Mouse (Mus musculus) forebrain, embryonic 10.5 days (tissue): ENCODE measurements around the gene Spata48. TPM values are rescaled to one million over a fixed set of nuclear protein-coding genes. Genes with fewer than 3 reads are reported as not detected.

Experiments used
- DNase-seq: peaks from one replicate; pipeline ENCODE4 v3.0.0-alpha.2; 2017; ENCODE audit warnings: low spot score; ENCODE audit errors: extremely low spot score
- H3K27ac ChIP-seq: fragments of 300-500 bp; sonication (generic); 2 replicates; pipeline ENCODE4 v1.5.1; 2016; ENCODE audit warnings: mild to moderate bottlenecking
- H3K27me3 ChIP-seq: fragments of 300-500 bp; sonication (generic); 2 replicates; pipeline ENCODE4 v1.6.1; 2016; ENCODE audit warnings: mild to moderate bottlenecking; ENCODE audit not compliant: poor library complexity, severe bottlenecking
- H3K36me3 ChIP-seq: fragments of 300-500 bp; sonication (generic); replicated peaks from 2 replicates; pipeline ENCODE4 v1.6.1; 2016; ENCODE audit warnings: mild to moderate bottlenecking, moderate library complexity
- H3K4me1 ChIP-seq: fragments of 300-500 bp; sonication (generic); 2 replicates; pipeline ENCODE4 v1.6.1; 2016
- H3K4me3 ChIP-seq: fragments of 300-500 bp; sonication (generic); 2 replicates; pipeline ENCODE4 v1.5.1; 2016; ENCODE audit warnings: mild to moderate bottlenecking, moderate library complexity
- H3K9me3 ChIP-seq: fragments of 300-500 bp; sonication (generic); 2 replicates; pipeline ENCODE4 v1.6.1; 2016; ENCODE audit warnings: mild to moderate bottlenecking, moderate library complexity
- WGBS: fragments of 180-500 bp; shearing (Covaris S2); methylation state at CpG from one replicate; pipeline ENCODE4 v1.1.7; 2016; 5-methylcytosine and 5-hydroxymethylcytosine counted together
- polyA plus RNA-seq: library from polyadenylated mRNA; unstranded; fragments of >200 nt; fragmentation: Nextera tagmentation; extraction: Ambion mirVana; gene quantifications from 2 replicates; pipeline ENCODE4 v1.2.1, GENCODE M21; 2016

The Spata48 gene
- polyA plus RNA-seq, 1 experiment from 2014 or later, result 1.6 TPM

DNA sequence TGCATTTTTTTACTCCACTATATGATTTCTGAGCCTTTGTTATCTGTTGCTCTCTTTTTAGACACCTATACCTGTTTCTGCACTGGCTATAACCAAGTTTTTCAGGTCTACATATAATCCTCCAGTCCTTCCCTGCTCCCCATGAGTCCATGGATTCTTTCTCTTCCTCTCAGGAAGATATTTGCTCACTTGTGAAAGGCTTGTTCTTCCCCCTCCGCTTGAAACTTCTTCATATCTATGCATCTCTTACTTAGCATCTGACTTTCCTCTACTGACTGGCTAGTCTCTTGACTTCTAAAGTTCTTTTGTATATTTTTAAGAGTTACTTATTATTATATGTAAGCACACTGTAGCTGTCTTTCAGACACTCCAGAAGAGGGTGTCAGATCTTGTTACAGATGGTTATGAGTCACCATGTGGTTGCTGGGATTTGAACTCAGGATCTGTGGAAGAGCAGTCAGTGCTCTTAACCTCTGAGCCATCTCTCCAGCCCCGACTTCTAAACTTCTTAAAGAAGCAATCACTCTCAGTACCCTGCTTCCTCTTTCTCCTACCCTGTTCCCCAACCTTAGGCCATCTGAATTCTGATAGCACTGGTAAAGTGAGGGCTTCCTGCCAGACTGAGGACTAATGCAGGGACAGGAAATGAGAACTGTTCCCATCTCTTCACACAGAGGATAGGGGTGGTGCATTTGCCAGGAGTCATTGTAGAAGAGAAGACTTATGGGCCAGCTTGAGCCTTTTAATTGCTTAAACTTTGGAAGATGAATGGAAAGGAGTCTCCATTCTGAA is 51.3 kb downstream of the Spata48 start:
- DNase-seq, result no peak
- Histone ChIP-seq H3K4me1 (no peaks in the 10 kb centered on the region), H3K27me3 (no peaks in the 10 kb centered on the region), H3K27ac (no peak overlapping the region), H3K4me3 (no peak overlapping the region), H3K36me3 (no peaks in the 10 kb centered on the region), H3K9me3 (no peaks in the 10 kb centered on the region)
- WGBS, result 75% methylated on average over 2 of the region's 2 CpGs

DNA sequence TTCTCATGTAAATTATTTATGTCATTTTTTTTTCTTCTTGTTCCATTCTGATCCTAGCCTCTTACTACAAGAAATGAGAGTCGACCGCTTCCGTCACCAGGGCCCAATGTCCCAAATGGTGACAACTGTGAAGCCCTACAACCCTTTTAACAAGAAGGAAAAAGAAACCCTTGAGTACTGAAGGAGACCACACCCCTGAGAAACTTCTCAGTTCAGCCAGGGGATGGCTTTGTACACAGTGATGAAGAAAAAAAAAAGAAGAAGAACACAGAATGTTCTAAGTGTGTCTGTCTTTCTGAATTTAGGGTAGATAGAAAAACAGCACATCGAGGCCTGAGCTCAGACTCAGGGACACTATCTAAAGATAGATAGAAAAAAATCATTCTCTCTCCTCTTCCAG is 53.0 kb downstream of the Spata48 start:
- no peaks in the 10 kb centered on the region for H3K9me3 ChIP-seq
- 95% methylated on average over 4 of the region's 4 CpGs for WGBS
- H3K4me1 ChIP-seq, result no peaks in the 10 kb centered on the region
- H3K27ac ChIP-seq, result no peak overlapping the region
- H3K27me3 ChIP-seq, result no peaks in the 10 kb centered on the region
- no peak overlapping the region for H3K4me3 ChIP-seq
- H3K36me3 ChIP-seq, result no peaks in the 10 kb centered on the region
- DNase-seq, result no peak

DNA sequence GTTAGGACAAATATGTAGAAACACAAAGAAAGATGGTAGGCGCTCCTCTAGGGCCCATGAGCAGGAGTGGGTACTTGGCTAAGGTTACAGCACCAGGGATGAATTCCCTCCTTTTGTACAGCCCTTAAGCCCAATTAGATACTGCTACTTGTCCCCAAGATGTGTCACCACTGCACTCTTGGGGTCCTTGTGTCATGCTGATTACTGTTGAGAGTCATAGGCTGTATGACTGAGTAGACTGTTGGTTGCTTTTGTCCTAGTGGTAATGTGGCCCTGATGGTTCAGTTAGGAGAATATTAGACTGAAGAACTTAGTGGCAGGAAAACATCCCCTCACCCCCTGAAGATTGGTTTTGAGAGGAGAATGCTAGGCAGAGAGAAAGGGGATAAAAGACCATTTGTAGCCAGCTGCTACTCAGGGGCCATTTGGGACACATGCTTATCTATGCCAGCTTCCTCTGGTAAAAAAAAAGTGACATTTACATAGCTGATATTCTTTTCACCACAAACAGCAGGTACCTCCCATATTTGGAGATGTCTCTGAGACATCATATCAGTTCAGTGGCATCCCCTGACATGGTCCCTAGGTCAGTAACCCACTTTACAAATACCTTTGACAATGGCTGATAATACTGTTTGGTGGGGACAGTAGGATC is 56.0 kb downstream of the Spata48 start:
- 83% methylated on average over 1 of the region's 1 CpGs for WGBS
- no peaks in the 10 kb centered on the region for H3K27me3 ChIP-seq
- DNase-seq, result no peak

DNA sequence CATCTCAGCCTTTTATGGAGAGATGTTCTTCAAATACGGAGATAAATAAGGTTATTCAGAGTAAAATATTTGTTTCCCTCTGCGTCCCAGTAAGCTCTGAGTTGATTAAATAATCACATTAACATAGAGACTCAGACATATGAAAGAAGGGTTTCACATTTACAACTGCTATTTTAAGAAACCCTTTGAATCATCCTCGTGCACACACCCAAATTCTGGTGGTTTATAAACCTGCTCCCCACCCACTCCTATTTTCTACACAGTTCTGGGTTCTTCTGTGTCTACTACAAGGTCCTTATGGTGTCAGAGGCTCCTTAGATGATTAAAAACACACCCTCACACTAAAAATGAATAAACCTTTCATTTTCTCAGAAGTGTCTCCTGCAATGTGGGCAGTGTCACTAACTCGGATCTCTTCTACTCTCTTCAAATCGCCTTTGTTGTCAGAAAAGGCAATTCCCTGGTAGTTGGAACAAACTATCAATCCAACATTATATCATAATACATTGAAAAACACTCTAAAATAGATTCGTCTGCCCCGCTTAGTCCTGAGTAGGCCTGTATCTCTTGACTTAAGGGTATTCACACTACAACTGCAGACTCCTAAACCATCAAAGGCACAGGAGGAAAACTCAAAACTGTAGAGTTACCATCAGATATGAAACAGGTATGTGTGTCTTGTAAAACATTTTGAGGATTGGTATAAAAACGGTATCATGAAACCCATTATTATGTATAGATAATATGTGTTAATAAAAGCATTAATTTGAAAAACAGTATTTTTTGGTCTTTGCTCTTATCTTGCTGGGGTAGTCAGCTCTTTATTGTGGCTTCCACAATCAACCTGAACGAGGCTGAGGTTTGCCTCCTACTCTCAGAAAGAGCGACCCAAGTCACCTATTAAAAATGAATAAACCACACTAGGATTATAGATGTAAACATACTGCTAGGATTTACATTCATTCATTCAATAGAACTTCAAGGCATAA is 57.7 kb downstream of the Spata48 start:
- Histone ChIP-seq H3K4me1 (no peaks in the 10 kb centered on the region), H3K27ac (no peak overlapping the region), H3K4me3 (no peak overlapping the region), H3K27me3 (no peaks in the 10 kb centered on the region), H3K9me3 (no peaks in the 10 kb centered on the region), H3K36me3 (no peaks in the 10 kb centered on the region)
- WGBS, result 92% methylated on average over 10 of the region's 10 CpGs
- DNase-seq, result no peak

More for the DNA sequence above, 56.0 kb downstream of the Spata48 start:
- Histone ChIP-seq H3K4me3 (no peak overlapping the region), H3K4me1 (no peaks in the 10 kb centered on the region), H3K27ac (no peak overlapping the region), H3K9me3 (no peaks in the 10 kb centered on the region), H3K36me3 (no peaks in the 10 kb centered on the region)

DNA sequence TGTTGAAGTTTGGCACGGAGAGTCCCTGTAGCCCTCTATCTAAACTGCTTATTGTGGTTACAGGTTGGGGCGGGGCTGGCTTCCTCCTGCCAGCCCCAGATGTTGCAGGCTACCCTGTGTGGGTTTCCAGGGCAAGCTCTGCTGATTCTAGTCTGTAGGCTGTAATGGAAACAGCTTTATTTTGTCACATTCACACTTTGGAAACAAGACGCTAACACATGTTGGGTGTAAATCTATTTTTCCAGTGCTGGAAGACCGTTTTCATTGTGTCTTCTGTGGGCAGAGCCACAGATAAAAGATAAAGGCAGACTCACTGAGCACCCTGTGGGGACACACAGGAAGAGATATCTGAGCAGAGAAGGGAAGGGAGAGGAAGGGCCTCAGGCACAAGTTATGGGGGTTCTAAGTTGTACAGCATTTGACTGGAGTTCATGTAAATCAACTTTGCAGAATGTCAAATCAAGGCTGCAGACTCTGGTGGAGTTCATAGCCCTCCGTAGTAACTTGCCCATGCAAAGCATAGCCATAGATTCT is 60.1 kb downstream of the Spata48 start:
- no peaks in the 10 kb centered on the region for H3K27me3 ChIP-seq
- H3K27ac ChIP-seq, result no peak overlapping the region
- no peaks in the 10 kb centered on the region for H3K36me3 ChIP-seq
- WGBS, result 81% methylated on average over 5 of the region's 5 CpGs
- DNase-seq, result no peak
- no peaks in the 10 kb centered on the region for H3K9me3 ChIP-seq
- H3K4me1 ChIP-seq, result no peaks in the 10 kb centered on the region
- no peak overlapping the region for H3K4me3 ChIP-seq

DNA sequence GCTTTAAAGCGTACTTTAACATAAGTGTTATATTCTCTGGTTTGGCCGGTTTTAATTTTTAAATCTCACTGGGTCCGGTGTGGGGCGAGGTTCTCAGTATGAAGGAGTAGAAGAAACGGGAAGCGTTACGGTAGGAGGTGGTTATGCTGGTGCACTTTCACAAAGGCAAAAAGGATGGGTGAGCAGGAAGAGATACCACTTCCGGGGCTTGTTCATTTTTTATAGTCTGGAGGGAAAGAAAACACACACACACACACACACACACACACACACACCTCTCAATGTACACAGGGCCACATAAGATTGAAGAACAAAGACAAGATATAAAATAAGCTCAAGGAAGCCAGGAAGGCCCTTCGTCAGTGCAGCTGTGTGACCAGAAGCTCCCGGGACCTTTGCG is 66.9 kb downstream of the Spata48 start:
- no peaks in the 10 kb centered on the region for H3K36me3 ChIP-seq
- H3K27ac ChIP-seq, result no peak overlapping the region
- H3K27me3 ChIP-seq, result no peaks in the 10 kb centered on the region
- no peaks in the 10 kb centered on the region for H3K9me3 ChIP-seq
- DNase-seq, result no peak
- WGBS, result 87% methylated on average over 11 of the region's 11 CpGs
- H3K4me3 ChIP-seq, result no peak overlapping the region
- H3K4me1 ChIP-seq, result no peaks in the 10 kb centered on the region

DNA sequence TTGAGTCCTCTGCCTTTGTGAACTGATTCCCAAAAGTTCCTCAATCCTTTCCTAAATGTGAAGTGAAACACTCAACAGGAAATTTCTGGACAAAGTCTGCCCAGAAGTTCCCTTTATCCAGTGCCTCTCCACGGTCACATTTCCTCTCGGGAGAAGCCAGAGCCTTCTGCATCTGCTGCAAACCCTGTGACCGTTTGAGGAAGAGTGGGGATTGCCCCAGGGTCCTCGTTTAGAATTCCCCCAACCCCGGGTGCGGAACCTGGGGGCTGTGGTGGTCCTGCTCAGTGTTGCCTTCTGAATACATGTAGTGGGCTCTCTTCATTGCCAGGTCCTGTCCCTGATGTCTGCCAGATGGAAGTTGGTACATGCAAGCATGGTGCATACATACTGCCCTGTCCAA is 67.3 kb downstream of the Spata48 start:
- DNase-seq, result no peak
- Histone ChIP-seq H3K27me3 (no peaks in the 10 kb centered on the region), H3K4me1 (no peaks in the 10 kb centered on the region), H3K36me3 (no peaks in the 10 kb centered on the region), H3K27ac (no peak overlapping the region), H3K9me3 (no peaks in the 10 kb centered on the region), H3K4me3 (no peak overlapping the region)
- WGBS, result 75% methylated on average over 6 of the region's 6 CpGs

DNA sequence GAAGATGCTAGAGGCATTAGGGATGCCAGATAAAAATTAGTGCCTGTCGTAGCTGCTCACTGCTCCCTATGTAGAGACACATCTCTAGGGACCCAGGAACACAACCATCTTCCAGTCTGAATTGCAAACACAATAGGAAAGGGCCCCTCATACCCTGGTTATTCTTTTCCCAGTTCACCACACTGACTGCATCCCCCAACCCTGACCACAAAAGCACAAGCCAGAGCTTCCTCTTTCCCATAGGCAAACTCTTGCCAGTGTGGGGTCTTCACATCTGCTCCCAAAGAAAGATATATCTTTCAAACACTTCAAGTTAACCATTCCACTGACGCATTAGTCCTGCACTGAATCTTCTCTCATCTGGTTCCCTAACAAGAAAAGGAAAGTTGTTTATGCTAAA is 68.2 kb downstream of the Spata48 start:
- Histone ChIP-seq H3K36me3 (no peaks in the 10 kb centered on the region), H3K4me1 (no peaks in the 10 kb centered on the region)
- 90% methylated on average over 2 of the region's 2 CpGs for WGBS

DNA sequence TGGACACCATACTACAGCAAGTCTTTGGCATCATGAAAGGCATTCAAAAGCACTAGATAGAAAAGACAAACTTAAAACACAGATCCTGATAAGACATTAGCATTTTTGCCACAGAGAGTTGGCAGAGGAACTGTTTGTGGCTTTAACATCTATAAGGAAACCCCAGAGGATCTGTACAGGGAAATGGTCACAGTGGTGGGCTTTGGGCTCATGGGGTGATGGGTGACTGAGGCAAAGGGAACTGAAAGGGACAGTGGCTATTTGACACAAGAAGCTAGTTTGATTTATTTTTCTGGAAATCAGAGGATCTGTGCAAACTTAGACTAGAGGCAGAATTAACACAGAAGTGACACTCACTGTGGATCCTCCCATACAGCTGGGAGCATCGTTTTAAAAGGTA is 74.4 kb downstream of the Spata48 start:
- H3K4me3 ChIP-seq, result no peak overlapping the region
- WGBS, result 91% methylated on average over 1 of the region's 1 CpGs
- no peak for DNase-seq
- no peaks in the 10 kb centered on the region for H3K36me3 ChIP-seq
- no peak overlapping the region for H3K27ac ChIP-seq
- no peaks in the 10 kb centered on the region for H3K9me3 ChIP-seq
- H3K27me3 ChIP-seq, result no peaks in the 10 kb centered on the region
- H3K4me1 ChIP-seq, result no peaks in the 10 kb centered on the region

More for the DNA sequence above, 68.2 kb downstream of the Spata48 start:
- Histone ChIP-seq H3K27me3 (no peaks in the 10 kb centered on the region), H3K9me3 (no peaks in the 10 kb centered on the region), H3K4me3 (no peak overlapping the region), H3K27ac (no peak overlapping the region)
- DNase-seq, result no peak

DNA sequence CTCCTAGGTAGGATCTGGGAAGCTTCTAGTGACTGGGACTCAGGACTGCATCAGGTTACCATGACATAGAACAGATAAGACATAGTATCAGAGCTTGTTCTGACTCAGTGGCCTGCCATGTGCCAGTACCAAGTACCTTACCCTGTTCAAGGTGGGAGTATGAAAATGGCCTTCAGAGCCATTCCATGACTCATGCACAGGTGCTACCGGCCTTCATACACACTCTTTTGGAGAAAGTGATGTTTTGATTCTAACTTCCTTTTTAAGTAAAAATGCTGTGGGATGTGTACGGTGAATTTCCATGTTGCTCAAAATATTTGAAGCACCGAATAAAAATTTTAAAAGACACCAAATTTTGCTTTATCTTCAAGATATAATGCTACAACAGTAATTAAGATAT is 84.1 kb downstream of the Spata48 start:
- DNase-seq, result no peak
- H3K4me1 ChIP-seq, result no peaks in the 10 kb centered on the region
- H3K27ac ChIP-seq, result no peak overlapping the region
- no peaks in the 10 kb centered on the region for H3K9me3 ChIP-seq
- H3K36me3 ChIP-seq, result no peaks in the 10 kb centered on the region
- no peaks in the 10 kb centered on the region for H3K27me3 ChIP-seq
- H3K4me3 ChIP-seq, result no peak overlapping the region
- 94% methylated on average over 3 of the region's 3 CpGs for WGBS

DNA sequence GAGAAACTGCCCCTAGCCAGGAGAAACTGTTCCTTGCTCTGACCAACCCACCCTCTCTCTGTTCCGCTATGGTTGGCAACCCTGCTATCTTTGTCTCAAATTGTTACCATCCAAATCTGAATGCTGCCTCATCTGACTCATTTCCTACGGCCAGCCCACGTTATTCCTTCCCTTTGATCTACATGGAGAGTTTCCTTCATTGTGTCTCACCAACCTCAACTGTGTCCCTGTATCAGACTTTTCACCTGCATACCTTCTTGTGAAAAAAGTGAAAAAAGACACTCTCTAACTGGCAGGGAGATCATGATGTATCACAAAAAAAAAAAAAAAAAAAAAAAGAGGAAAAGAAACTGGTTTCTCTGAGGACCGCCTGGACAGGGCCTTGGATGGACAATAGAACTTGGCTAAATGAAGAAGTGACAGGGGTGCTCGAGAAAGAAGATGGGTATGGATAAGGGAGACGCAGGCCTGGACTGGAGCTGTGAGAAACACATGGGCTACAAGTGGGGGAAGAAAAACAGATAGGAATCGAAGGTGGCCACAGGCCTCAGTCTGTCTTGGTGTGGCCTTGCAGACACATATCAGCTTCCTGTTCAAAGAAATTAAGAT is 85.1 kb downstream of the Spata48 start:
- DNase-seq, result no peak
- no peaks in the 10 kb centered on the region for H3K27me3 ChIP-seq
- no peaks in the 10 kb centered on the region for H3K4me1 ChIP-seq
- no peaks in the 10 kb centered on the region for H3K9me3 ChIP-seq
- H3K4me3 ChIP-seq, result no peak overlapping the region
- H3K36me3 ChIP-seq, result no peaks in the 10 kb centered on the region
- 88% methylated on average over 7 of the region's 7 CpGs for WGBS
- no peak overlapping the region for H3K27ac ChIP-seq

DNA sequence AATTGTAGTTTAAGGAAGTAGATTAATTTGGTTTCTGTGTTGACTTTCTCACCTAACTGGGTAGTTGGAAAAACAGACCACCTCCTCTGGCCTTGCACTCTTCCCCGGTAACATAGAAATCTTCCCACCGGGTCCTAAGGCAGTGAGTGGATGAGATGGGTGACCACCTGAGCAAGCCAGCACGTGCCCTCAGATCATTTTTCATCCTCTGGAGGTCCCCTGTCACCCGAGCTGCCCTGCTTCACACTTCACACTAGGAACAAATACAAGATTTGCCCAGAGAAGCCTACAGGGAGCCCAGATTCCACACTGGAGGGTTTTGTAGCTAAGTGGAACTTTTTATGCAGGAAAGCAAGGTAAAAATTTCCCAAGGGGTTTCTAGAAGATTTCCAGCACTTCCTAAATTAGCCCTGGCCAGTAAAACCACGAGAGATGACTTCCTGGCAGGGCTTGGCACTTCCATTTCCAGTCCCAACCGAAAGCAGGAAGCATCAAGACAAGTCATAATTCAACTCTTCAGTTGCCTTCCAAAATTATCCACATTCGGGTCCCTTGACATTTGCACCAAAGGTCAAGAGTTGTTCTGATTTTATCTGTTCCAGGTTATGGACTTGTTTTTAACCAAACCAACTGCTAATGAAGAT is 85.8 kb downstream of the Spata48 start:
- H3K4me1 ChIP-seq, result no peaks in the 10 kb centered on the region

More for the DNA sequence above, 85.8 kb downstream of the Spata48 start:
- H3K27ac ChIP-seq, result no peak overlapping the region
- H3K36me3 ChIP-seq, result no peaks in the 10 kb centered on the region
- 82% methylated on average over 7 of the region's 7 CpGs for WGBS
- DNase-seq, result no peak
- H3K4me3 ChIP-seq, result no peak overlapping the region
- H3K27me3 ChIP-seq, result no peaks in the 10 kb centered on the region
- no peaks in the 10 kb centered on the region for H3K9me3 ChIP-seq
